Mouse (Mus musculus) hindbrain, embryonic 14.5 days (tissue): ENCODE data around the gene Cyb561d1. TPM values are rescaled to one million over a fixed set of nuclear protein-coding genes. Genes with fewer than 3 reads are reported as not detected.

Experiments used
- ATAC-seq: fragments of 200-750 bp; cut with Nextera tagmentation; 2 replicates; pipeline ENCODE4 v1.8.0; 2017; ENCODE audit warnings: moderate number of reproducible peaks, mild to moderate bottlenecking, moderate TSS enrichment, moderate library complexity; ENCODE audit not compliant: low FRiP score
- DNase-seq: peaks from one replicate; pipeline ENCODE4 v3.0.0-alpha.2; 2015; ENCODE audit warnings: low spot score
- H3K27ac ChIP-seq: fragments of 300-500 bp; sonication (generic); 2 replicates; pipeline ENCODE4 v1.5.1; 2014; ENCODE audit warnings: mild to moderate bottlenecking, moderate library complexity
- H3K27me3 ChIP-seq: fragments of 300-500 bp; sonication (generic); 2 replicates; pipeline ENCODE4 v1.6.1; 2014; ENCODE audit warnings: mild to moderate bottlenecking, low read length, mixed read lengths; ENCODE audit not compliant: control insufficient read depth, insufficient read depth
- H3K36me3 ChIP-seq: fragments of 300-500 bp; sonication (generic); replicated peaks from 2 replicates; pipeline ENCODE4 v1.6.1; 2014; ENCODE audit not compliant: control insufficient read depth, insufficient read depth
- H3K4me1 ChIP-seq: fragments of 300-500 bp; sonication (generic); replicated peaks from 2 replicates; pipeline ENCODE4 v1.6.1; 2014; ENCODE audit warnings: antibody characterized with exemption, low read length, mixed read lengths; ENCODE audit not compliant: control insufficient read depth, insufficient read depth
- H3K4me2 ChIP-seq: fragments of 300-500 bp; sonication (generic); replicated peaks from 2 replicates; pipeline ENCODE4 v1.6.1; 2014; ENCODE audit warnings: mild to moderate bottlenecking, moderate library complexity
- H3K4me3 ChIP-seq: fragments of 300-500 bp; sonication (generic); replicated peaks from 2 replicates; pipeline ENCODE4 v1.5.1; 2014; ENCODE audit warnings: mild to moderate bottlenecking, low read length
- H3K9ac ChIP-seq: fragments of 300-500 bp; sonication (generic); 2 replicates; pipeline ENCODE4 v1.6.1; 2014
- H3K9me3 ChIP-seq: fragments of 300-500 bp; sonication (generic); 2 replicates; pipeline ENCODE4 v1.6.1; 2016; ENCODE audit warnings: low read length; ENCODE audit not compliant: control insufficient read depth
- WGBS: fragments of 180-500 bp; shearing (Covaris S2); extraction: QIAGEN DNeasy Blood & Tissue Kit; methylation state at CpG from one replicate; pipeline ENCODE4 v1.1.7; 2014; 5-methylcytosine and 5-hydroxymethylcytosine counted together
- polyA plus RNA-seq: library from polyadenylated mRNA; unstranded; fragments of >200 nt; fragmentation: Nextera tagmentation; extraction: Ambion mirVana; gene quantifications from 2 replicates; pipeline ENCODE4 v1.2.1, GENCODE M21; 2014

Gene Cyb561d1
- polyA plus RNA-seq, 1 experiment from 2014 or later, result 2.7 TPM

DNA sequence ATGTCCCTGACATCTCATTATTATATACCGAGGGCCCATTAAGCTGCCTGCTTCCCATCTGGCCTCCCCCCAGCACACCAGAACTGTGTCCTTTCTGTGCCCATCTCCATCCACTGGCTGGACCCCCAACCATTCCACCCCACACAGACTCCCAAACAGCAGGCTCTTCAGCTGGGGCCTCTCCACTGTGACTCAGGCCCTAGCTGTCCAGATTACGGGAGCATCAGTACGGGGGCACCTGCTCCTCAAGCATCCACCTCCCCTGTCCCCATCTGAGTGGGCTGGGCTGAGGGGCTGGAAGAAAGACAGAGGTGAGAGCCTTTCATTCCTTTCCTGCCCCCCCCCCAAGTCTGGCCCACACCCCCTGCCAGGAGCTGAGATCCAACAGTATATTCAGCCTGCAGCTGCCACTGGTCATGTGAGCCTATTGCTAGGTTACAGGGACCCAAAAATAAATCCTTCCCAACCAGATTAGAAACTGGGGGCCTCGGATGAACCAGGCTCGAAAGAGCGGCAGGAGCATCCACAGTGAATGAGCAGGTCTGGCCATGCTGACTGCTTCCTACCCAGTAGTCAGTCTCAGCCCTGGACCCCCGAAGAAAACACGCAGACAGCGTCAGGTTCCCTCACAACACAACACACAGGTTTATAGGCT lies 42.5 kb downstream of the Cyb561d1 start:
- Histone ChIP-seq H3K27ac (peak overlapping the region; percentile 71), H3K4me2 (no peak overlapping the region), H3K4me1 (peaks cover 10% of the 10 kb centered on the region; the same call in 1 of the 2 replicates), H3K27me3 (no peaks in the 10 kb centered on the region), H3K9me3 (no peaks in the 10 kb centered on the region), H3K4me3 (no peak overlapping the region), H3K9ac (peak overlapping the region; percentile 2; the same call in 1 of the 2 replicates), H3K36me3 (no peaks in the 10 kb centered on the region)
- 55% methylated on average over 9 of the region's 9 CpGs for WGBS
- DNase-seq (no peak), ATAC-seq (peak; percentile 42; the same call in 1 of the 2 replicates)

DNA sequence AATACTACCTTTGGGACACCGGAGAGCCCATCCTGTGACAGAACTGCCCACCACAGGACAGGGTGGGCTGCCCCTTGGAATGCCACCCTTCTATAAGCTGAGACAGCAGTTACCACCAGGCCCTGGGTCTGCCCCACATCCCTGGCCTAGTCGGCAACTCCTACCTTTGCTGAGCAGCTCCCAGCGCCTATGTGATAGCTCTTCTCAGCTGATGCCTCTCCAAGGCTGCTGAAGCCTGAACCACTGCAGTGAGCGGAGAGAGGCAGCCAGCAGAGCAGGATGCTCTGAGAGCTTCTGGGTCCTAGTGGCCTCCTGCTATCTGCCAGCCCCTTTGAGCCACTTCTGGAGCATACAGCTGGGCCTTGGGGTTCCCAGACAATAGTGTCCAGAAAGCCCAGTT lies 46.4 kb downstream of the Cyb561d1 start, which contains the start of gene Gpr61:
Gpr61 (minus strand) TSS at position 227 of the 400 bp plus-strand sequence.
- no peak for DNase-seq
- ATAC-seq, result no peak
- WGBS, result 37% methylated on average over 4 of the region's 4 CpGs

DNA sequence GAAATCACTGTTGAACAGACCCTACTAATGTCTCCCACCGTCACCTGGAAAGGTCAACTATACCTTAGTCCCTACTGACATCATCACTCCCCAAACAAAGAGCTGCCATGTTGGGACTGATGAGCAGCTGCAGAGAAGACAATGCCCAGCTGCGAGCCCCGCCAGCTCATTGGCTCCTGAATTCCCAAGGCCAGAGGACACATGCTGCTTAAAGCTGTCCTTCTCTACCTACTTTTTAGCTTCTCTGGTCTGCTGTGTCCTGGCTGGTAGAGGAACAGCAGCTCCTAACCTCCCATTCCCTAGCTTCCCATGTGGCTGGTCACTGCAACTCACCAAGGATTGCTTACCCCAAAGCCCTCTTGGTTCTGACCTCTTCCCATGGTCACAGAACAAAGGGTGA lies 48.7 kb downstream of the Cyb561d1 start:
- Histone ChIP-seq H3K4me2 (no peak overlapping the region), H3K36me3 (no peaks in the 10 kb centered on the region), H3K4me1 (no peaks in the 10 kb centered on the region), H3K27ac (no peak overlapping the region), H3K4me3 (no peak overlapping the region), H3K27me3 (no peaks in the 10 kb centered on the region), H3K9ac (no peak overlapping the region), H3K9me3 (no peaks in the 10 kb centered on the region)
- 79% methylated on average over 3 of the region's 3 CpGs for WGBS
- ATAC-seq (no peak), DNase-seq (no peak)

More for the DNA sequence above, 46.4 kb downstream of the Cyb561d1 start, which contains the start of gene Gpr61:
- Histone ChIP-seq H3K27me3 (no peaks in the 10 kb centered on the region), H3K4me2 (peak within 1 kb of the TSS; percentile 49), H3K36me3 (no peaks in the 10 kb centered on the region), H3K9me3 (no peaks in the 10 kb centered on the region), H3K27ac (peak within 1 kb of the TSS; percentile 44; the same call in 1 of the 2 replicates), H3K4me3 (peak within 1 kb of the TSS; percentile 30), H3K9ac (peak within 1 kb of the TSS; percentile 64), H3K4me1 (peaks cover 10% of the 10 kb centered on the region; the same call in 1 of the 2 replicates)

DNA sequence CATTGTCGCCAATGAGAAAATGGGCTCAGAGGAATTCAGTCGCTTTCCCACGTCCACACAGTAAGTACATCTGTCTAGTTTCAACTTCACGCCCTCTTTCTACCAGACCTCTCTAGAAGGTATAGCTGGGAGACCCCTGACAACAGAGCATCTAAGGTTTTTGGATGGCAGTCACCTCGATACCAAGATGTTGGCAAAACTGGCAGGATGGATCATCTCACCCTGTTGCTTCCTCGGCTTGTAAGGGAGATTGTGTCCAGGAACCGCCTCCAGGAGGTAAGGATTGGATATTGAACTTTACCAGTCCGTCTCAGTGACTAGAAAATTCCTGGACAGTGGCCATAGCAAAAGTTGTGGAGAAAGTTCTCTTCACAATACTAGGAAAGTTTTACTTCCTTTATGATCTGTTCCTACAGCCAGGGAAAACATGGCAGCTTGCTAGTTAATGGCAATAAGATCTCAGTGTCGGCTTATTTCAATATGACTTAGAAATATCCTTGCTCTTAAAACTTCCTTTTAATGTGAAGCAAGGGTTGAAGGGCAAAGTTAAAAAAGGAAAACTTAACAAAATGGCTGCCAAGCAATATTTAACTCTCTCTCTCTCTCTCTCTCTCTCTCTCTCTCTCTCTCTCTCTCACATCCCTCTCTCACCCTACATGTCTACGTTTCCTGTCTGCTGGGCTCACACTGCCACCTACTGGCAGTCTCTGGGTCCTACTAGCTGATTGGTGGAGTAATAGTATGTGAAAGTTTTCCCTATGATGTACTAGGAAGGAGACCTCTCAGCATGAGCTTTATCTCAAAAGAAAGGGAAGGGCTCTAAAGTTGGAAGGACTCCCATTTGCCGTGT lies 53.4 kb downstream of the Cyb561d1 start:
- H3K4me3 ChIP-seq, result no peak overlapping the region
- H3K4me2 ChIP-seq, result no peak overlapping the region
- no peak overlapping the region for H3K9ac ChIP-seq
- H3K27ac ChIP-seq, result no peak overlapping the region
- ATAC-seq, result 0 out of 2 replicates have a peak, but pooled peaks have one; percentile 36
- H3K36me3 ChIP-seq, result 0 out of 2 replicates have a peak, but pooled peaks cover 3% of the 10 kb centered on the region
- no peaks in the 10 kb centered on the region for H3K9me3 ChIP-seq
- H3K4me1 ChIP-seq, result peaks cover 13% of the 10 kb centered on the region
- 68% methylated on average over 11 of the region's 11 CpGs for WGBS
- H3K27me3 ChIP-seq, result no peaks in the 10 kb centered on the region
- peak; percentile 92 for DNase-seq

DNA sequence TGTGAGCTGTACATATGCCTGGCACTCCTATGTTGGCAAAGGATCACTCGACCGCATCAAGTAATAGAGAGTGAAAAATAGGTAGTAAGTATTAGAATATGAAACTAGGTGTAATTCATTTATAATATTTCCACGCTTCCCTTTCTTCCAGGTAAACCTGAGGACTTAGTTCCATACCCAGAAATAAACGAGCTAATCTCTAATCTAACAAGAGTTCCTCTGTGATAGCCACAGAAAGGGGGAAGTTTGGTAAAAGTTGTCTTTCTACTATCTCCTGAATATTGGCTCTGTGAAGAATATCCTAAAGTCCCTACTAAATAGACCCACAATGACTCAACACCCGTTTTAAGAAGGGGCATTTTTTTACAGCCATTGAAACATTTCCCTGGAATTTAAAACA lies 54.3 kb downstream of the Cyb561d1 start:
- WGBS, result 61% methylated on average over 5 of the region's 5 CpGs
- Histone ChIP-seq H3K4me3 (peak overlapping the region; percentile 84), H3K9me3 (no peaks in the 10 kb centered on the region), H3K9ac (peak overlapping the region; percentile 88), H3K36me3 (0 out of 2 replicates have a peak, but pooled peaks cover 3% of the 10 kb centered on the region), H3K27ac (no peak overlapping the region), H3K4me2 (peak overlapping the region; percentile 82), H3K27me3 (no peaks in the 10 kb centered on the region), H3K4me1 (peaks cover 13% of the 10 kb centered on the region)
- ATAC-seq (no peak), DNase-seq (no peak)

Other genes with a start within 250 kb of the Cyb561d1 start
- not detected in 2 replicates for gene Gstm3, start 231.9 kb downstream of the Cyb561d1 start, polyA plus RNA-seq
- 7.9 and 8.4 TPM in 2 replicates for gene Gstm2, start 214.8 kb downstream of the Cyb561d1 start, polyA plus RNA-seq
- 92.3 and 106 TPM in 2 replicates for gene Gstm1, start 183.2 kb downstream of the Cyb561d1 start, polyA plus RNA-seq
- gene Gstm4, start 156.3 kb downstream of the Cyb561d1 start, polyA plus RNA-seq, result 17.5 and 19.1 TPM in 2 replicates
- gene Ampd2, start 114.6 kb downstream of the Cyb561d1 start, polyA plus RNA-seq, result 43.8 and 45.5 TPM in 2 replicates
- gene Gnat2, start 108.4 kb downstream of the Cyb561d1 start, polyA plus RNA-seq, result 0.33 and 0.48 TPM in 2 replicates
- 132 and 142 TPM in 2 replicates for gene Gnai3, start 55.1 kb downstream of the Cyb561d1 start, polyA plus RNA-seq
- gene Gpr61, start 46.3 kb downstream of the Cyb561d1 start, polyA plus RNA-seq, result 3.6 and 3.9 TPM in 2 replicates
- gene Amigo1, start 14.9 kb downstream of the Cyb561d1 start, polyA plus RNA-seq, result 11.1 and 11.3 TPM in 2 replicates
- gene Atxn7l2, start 9.7 kb upstream of the Cyb561d1 start, polyA plus RNA-seq, result 20.0 and 21.1 TPM in 2 replicates
- 0.17 and 0.50 TPM in 2 replicates for gene Sypl2, start 25.4 kb upstream of the Cyb561d1 start, polyA plus RNA-seq
- 251 and 253 TPM in 2 replicates for gene Psma5, start 55.7 kb upstream of the Cyb561d1 start, polyA plus RNA-seq
- gene Sort1, start 82.9 kb upstream of the Cyb561d1 start, polyA plus RNA-seq, result 24.2 and 25.4 TPM in 2 replicates
- gene Mybphl, start 163.7 kb upstream of the Cyb561d1 start, polyA plus RNA-seq, result 0.16 and 0.31 TPM in 2 replicates
- 5.6 and 9.6 TPM in 2 replicates for gene Psrc1, start 182.6 kb upstream of the Cyb561d1 start, polyA plus RNA-seq
- gene Celsr2, start 214.3 kb upstream of the Cyb561d1 start, polyA plus RNA-seq, result 39.4 and 49.7 TPM in 2 replicates
- gene Sars, start 244.0 kb upstream of the Cyb561d1 start, polyA plus RNA-seq, result 207 and 222 TPM in 2 replicates